Mouse (Mus musculus) stomach, embryonic 15.5 days (tissue): Measurements from ENCODE around the gene Samsn1. TPM values are rescaled to one million over a fixed set of nuclear protein-coding genes. Genes with fewer than 3 reads are reported as not detected.
A peak's percentile ranks its signal among the peaks of the same experiment; 100 is the strongest.

ENCODE experiments used
- ATAC-seq: fragments of 200-750 bp; cut with Nextera tagmentation; 2 replicates; pipeline ENCODE4 v1.8.0; 2017; ENCODE audit warnings: low read depth, moderate number of reproducible peaks, moderate TSS enrichment; ENCODE audit not compliant: insufficient read depth, low FRiP score
- H3K27ac ChIP-seq: fragments of 300-500 bp; sonication (generic); 2 replicates; pipeline ENCODE4 v1.5.1; 2015; ENCODE audit warnings: mild to moderate bottlenecking, inconsistent platforms
- H3K27me3 ChIP-seq: fragments of 300-500 bp; sonication (generic); replicated peaks from 2 replicates; pipeline ENCODE4 v1.6.1; 2015; ENCODE audit warnings: inconsistent platforms
- H3K36me3 ChIP-seq: fragments of 300-500 bp; sonication (generic); 2 replicates; pipeline ENCODE4 v1.6.1; 2015; ENCODE audit warnings: inconsistent platforms
- H3K4me1 ChIP-seq: fragments of 300-500 bp; sonication (generic); 2 replicates; pipeline ENCODE4 v1.6.1; 2015; ENCODE audit warnings: inconsistent platforms
- H3K4me2 ChIP-seq: fragments of 300-500 bp; sonication (generic); 2 replicates; pipeline ENCODE4 v1.6.1; 2015; ENCODE audit warnings: mild to moderate bottlenecking, inconsistent platforms
- H3K4me3 ChIP-seq: fragments of 300-500 bp; sonication (generic); replicated peaks from 2 replicates; pipeline ENCODE4 v1.5.1; 2015; ENCODE audit warnings: inconsistent platforms
- H3K9ac ChIP-seq: fragments of 300-500 bp; sonication (generic); 2 replicates; pipeline ENCODE4 v1.6.1; 2015; ENCODE audit warnings: inconsistent platforms
- H3K9me3 ChIP-seq: fragments of 300-500 bp; sonication (generic); 2 replicates; pipeline ENCODE4 v1.6.1; 2016; ENCODE audit warnings: inconsistent platforms
- WGBS: fragments of 180-500 bp; shearing (Covaris S2); methylation state at CpG from one replicate; pipeline ENCODE4 v1.1.7; 2015; 5-methylcytosine and 5-hydroxymethylcytosine counted together
- polyA plus RNA-seq: library from polyadenylated mRNA; unstranded; fragments of >200 nt; fragmentation: Nextera tagmentation; extraction: Ambion mirVana; gene quantifications from 2 replicates; pipeline ENCODE4 v1.2.1, GENCODE M21; 2015

Samsn1 gene
- polyA plus RNA-seq, 1 experiment from 2014 or later, result 3.7 TPM

DNA sequence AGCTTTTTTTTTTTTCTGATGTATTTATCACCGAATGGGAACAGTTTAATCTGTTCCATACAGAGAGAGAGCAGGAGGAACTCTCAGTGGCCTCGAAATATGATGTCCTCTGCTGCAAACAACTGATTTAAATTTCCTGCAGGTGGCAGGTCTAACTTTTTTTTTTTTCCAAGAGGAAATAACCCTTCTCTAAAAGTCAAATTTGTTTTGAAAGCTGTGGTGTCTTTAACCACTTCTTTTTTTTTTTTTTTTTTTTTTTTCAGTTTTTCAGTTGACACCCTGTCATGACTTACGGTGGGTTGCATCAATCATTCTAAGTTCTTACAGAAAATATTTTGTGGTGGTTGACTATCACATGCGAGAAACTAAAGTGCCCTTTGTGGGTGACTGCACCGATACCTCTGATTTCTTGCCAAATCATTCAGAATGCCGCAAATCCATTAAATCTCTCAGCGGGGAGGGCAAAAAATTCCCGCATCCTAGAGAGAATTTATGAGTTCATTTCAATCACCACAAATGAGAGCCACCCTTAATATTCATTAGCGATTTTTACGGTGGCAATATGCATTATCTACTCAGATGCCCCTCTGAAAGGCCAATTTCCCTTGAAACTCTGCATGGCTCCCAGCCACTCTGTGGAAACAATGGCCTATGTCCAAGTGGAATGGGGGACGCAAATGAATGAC, 92.4 kb downstream of the Samsn1 start:
- Histone ChIP-seq H3K27ac (no peak overlapping the region), H3K4me1 (no peaks in the 10 kb centered on the region), H3K36me3 (no peaks in the 10 kb centered on the region), H3K27me3 (no peaks in the 10 kb centered on the region), H3K4me3 (no peak overlapping the region), H3K9ac (no peak overlapping the region), H3K9me3 (no peaks in the 10 kb centered on the region), H3K4me2 (no peak overlapping the region)
- ATAC-seq, result no peak
- WGBS, result 83% methylated on average over 11 of the region's 11 CpGs

DNA sequence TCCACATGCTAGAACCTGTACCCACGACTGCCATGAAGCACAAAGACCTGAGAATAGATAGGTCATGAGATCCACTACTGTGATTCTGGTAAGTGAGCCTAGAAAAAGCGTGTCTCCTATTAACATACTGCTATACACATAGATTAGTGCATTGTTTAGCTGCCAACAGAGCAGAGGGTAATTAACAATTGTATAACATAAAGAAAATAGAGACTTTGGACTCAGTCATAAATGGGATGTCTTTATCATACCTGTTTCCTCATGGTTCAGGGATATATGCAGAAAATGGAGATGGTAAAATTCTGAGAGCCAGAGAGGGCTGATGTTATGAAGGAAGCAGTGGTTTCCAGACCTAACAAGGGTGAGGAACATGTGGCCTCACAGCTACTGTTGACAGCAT, 95.6 kb downstream of the Samsn1 start:
- Histone ChIP-seq H3K36me3 (no peaks in the 10 kb centered on the region), H3K27me3 (no peaks in the 10 kb centered on the region), H3K9ac (no peak overlapping the region), H3K27ac (no peak overlapping the region), H3K4me2 (no peak overlapping the region), H3K4me1 (no peaks in the 10 kb centered on the region), H3K4me3 (no peak overlapping the region), H3K9me3 (no peaks in the 10 kb centered on the region)
- WGBS, result 73% methylated on average over 2 of the region's 2 CpGs
- no peak for ATAC-seq

GRCm38 (mm10) chr16:75920870-75921269, 101.2 kb downstream of the Samsn1 start:
- Histone ChIP-seq H3K4me1 (no peaks in the 10 kb centered on the region), H3K36me3 (no peaks in the 10 kb centered on the region), H3K4me2 (no peak overlapping the region), H3K9ac (no peak overlapping the region), H3K27me3 (no peaks in the 10 kb centered on the region), H3K4me3 (no peak overlapping the region), H3K9me3 (no peaks in the 10 kb centered on the region), H3K27ac (no peak overlapping the region)
- no peak for ATAC-seq
- WGBS, result 74% methylated on average over 4 of the region's 4 CpGs

DNA sequence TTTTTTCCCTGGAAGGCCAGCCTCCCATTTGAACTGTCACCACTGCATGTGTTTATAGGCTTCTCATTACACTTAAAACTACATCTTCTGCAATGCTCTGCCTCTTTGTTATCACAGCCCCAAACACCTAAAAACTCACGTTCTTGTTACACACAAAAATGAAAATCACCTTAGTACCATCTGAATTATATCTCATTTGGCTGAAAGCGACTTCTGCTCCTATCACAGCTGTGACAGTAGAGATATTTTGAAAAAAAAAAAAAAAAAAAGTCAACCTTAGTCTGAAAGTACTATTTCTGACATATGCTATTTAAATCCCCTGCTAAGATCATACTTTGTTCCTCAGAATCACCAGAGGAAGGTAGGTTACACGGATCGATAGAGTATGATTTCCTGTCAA, 102.8 kb downstream of the Samsn1 start:
- Histone ChIP-seq H3K9ac (no peak overlapping the region), H3K27ac (no peak overlapping the region), H3K4me3 (no peak overlapping the region), H3K4me2 (no peak overlapping the region), H3K27me3 (no peaks in the 10 kb centered on the region), H3K4me1 (no peaks in the 10 kb centered on the region), H3K9me3 (no peaks in the 10 kb centered on the region), H3K36me3 (no peaks in the 10 kb centered on the region)
- ATAC-seq, result no peak
- WGBS, result 89% methylated on average over 4 of the region's 4 CpGs

DNA sequence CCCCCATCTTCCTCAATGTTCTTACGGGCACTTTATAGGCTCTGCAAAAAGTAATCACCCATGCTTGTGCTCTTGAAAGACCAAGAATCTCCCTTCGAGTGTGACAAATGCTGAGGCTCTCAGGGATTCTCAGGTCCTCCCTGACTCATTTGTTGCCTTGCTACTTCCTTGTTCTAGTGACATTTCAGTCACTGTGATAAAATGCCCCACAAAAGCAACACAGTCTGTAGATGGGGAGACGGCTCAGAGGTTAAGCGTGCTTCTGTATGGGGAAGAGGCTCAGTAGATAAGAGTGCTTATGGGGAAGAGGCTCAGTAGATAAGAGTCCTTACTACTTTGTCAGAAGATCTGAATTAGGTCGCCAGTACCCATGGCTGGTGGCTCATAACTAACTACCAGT, 104.4 kb downstream of the Samsn1 start:
- Histone ChIP-seq H3K9me3 (no peaks in the 10 kb centered on the region), H3K27me3 (no peaks in the 10 kb centered on the region), H3K9ac (no peak overlapping the region), H3K4me3 (no peak overlapping the region), H3K4me1 (no peaks in the 10 kb centered on the region), H3K4me2 (no peak overlapping the region), H3K27ac (no peak overlapping the region), H3K36me3 (no peaks in the 10 kb centered on the region)
- WGBS, result 78% methylated on average over 5 of the region's 5 CpGs
- peak; percentile 75; the same call in 1 of the 2 replicates for ATAC-seq

DNA sequence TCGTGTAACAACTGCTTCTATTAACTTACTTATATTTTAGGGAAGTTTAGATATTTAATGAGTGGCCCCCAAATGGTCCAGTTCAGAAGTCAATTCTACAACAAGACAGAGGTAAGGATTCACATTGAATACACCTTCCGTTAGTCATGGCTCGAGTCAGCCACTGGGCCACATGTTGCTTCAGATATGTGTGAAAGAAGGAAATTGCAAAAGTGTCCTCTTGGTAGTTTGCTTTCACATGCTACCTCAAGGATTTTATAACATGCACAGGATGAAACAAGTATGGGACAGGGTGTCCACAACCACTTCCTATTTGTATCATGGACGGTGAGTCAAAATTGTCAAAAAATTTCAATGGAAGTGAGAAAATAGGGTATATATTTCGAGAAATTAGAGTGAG, 110.0 kb downstream of the Samsn1 start:
- Histone ChIP-seq H3K9ac (no peak overlapping the region), H3K9me3 (no peaks in the 10 kb centered on the region), H3K4me3 (no peak overlapping the region), H3K27ac (no peak overlapping the region), H3K36me3 (no peaks in the 10 kb centered on the region), H3K4me2 (no peak overlapping the region), H3K27me3 (no peaks in the 10 kb centered on the region), H3K4me1 (no peaks in the 10 kb centered on the region)
- WGBS, result 84% methylated on average over 5 of the region's 5 CpGs
- no peak for ATAC-seq

DNA sequence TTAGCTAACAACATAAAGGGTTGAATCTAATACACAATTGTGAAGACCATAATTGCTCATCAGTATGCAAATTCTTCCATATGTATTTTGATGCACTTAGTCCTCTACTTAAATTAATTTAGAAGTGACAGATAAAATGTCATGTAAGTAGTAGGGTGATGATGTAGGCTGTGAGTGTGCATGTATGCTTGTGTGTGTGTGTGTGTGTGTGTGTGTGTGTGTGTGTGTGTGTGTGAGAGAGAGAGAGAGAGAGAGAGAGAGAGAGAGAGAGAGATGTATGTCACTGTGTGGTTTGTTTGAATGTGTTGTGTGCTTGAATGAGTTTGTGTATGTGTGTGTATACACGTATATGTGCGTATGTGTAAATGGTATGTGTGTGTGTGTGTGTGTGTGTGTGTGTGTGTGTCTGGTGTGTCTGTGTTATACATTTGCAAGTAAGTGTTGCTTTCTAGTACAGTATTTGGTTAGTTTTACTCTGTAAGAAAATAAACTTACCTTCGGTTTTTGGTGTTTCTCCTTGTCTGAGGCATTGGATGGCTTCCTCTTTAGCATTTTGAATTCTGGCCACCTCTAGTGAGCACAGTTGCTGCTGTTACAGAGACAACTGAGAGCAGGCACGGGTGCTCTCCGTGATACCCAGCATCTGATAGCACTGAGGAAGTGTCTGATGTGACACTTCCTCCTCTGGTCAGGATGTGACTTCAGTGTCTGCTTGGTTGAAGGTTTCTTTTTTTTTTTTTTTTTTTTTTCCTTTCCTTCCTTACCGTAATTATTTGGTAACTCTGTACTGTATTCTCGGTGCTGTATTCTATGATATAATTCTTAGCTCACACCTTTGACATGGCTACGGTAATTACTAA, 113.2 kb downstream of the Samsn1 start:
- Histone ChIP-seq H3K9me3 (no peaks in the 10 kb centered on the region), H3K27me3 (no peaks in the 10 kb centered on the region), H3K36me3 (no peaks in the 10 kb centered on the region), H3K9ac (no peak overlapping the region), H3K27ac (no peak overlapping the region), H3K4me2 (no peak overlapping the region), H3K4me1 (no peaks in the 10 kb centered on the region), H3K4me3 (no peak overlapping the region; the same call in 1 of the 2 replicates)
- 59% methylated on average over 8 of the region's 8 CpGs for WGBS
- peak; percentile 82; the same call in 1 of the 2 replicates for ATAC-seq

DNA sequence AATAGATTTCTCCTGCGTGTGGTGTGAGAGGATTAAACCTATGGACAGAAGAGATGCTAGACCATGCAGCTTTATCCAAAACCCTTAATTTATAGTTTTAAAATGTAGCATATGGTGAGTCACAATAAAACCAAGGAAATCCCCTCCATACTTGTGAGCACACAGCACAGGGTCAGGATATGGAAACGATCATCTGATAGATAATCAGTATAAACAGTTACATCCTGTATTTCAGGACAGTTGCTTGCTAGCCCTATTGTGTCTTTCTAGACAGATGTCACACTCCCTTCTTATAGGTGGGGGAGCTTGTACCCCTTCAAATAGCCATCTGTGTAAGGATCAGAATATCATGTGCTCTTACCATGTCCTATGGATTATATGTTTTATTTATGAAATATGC, 115.3 kb downstream of the Samsn1 start:
- Histone ChIP-seq H3K27me3 (no peaks in the 10 kb centered on the region), H3K9ac (no peak overlapping the region), H3K36me3 (no peaks in the 10 kb centered on the region), H3K4me1 (no peaks in the 10 kb centered on the region), H3K4me2 (no peak overlapping the region), H3K4me3 (no peak overlapping the region), H3K9me3 (no peaks in the 10 kb centered on the region), H3K27ac (no peak overlapping the region)
- ATAC-seq, result no peak
- WGBS, result 61% methylated on average over 2 of the region's 2 CpGs

GRCm38 (mm10) chr16:75906260-75906659, 115.8 kb downstream of the Samsn1 start:
- no peaks in the 10 kb centered on the region for H3K27me3 ChIP-seq
- 94% methylated on average over 1 of the region's 1 CpGs for WGBS
- ATAC-seq, result no peak

GRCm38 (mm10) chr16:75905324-75905723, 116.8 kb downstream of the Samsn1 start:
- ATAC-seq, result no peak
- no peak overlapping the region for H3K9ac ChIP-seq
- WGBS, result 73% methylated on average over 1 of the region's 1 CpGs

More at GRCm38 (mm10) chr16:75906260-75906659, 115.8 kb downstream of the Samsn1 start:
- Histone ChIP-seq H3K4me2 (no peak overlapping the region), H3K9ac (no peak overlapping the region), H3K27ac (no peak overlapping the region), H3K36me3 (no peaks in the 10 kb centered on the region), H3K4me3 (no peak overlapping the region), H3K4me1 (no peaks in the 10 kb centered on the region), H3K9me3 (no peaks in the 10 kb centered on the region)

DNA sequence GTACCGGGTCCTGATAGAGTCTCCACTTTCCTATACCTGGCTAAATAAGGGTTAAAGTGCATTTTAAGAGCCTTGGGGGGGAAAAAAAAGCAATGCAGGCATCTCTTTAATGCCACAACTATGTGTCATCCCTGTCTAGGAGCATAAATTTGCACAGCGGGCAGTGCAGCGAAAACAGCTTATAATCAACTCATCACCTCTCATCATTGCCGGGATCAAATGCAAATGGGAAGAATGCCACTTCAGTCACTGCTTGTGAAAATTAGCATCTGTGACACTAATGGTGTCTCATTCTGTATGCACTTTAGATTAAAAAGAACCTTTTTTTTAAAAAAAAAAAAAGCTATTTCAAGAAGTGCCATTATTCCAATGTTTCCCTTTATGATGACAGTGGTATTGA, 118.0 kb downstream of the Samsn1 start:
- ATAC-seq, result no peak
- Histone ChIP-seq H3K27ac (no peak overlapping the region), H3K9ac (no peak overlapping the region), H3K27me3 (no peaks in the 10 kb centered on the region), H3K4me1 (no peaks in the 10 kb centered on the region), H3K4me2 (no peak overlapping the region), H3K36me3 (no peaks in the 10 kb centered on the region), H3K9me3 (no peaks in the 10 kb centered on the region), H3K4me3 (no peak overlapping the region)
- 88% methylated on average over 4 of the region's 4 CpGs for WGBS

More at GRCm38 (mm10) chr16:75905324-75905723, 116.8 kb downstream of the Samsn1 start:
- no peaks in the 10 kb centered on the region for H3K27me3 ChIP-seq
- H3K4me1 ChIP-seq, result no peaks in the 10 kb centered on the region
- H3K4me2 ChIP-seq, result no peak overlapping the region
- H3K4me3 ChIP-seq, result no peak overlapping the region
- H3K27ac ChIP-seq, result no peak overlapping the region
- H3K36me3 ChIP-seq, result no peaks in the 10 kb centered on the region
- no peaks in the 10 kb centered on the region for H3K9me3 ChIP-seq

- no peaks in the 10 kb centered on the region for H3K36me3 ChIP-seq
- H3K9ac ChIP-seq, result no peak overlapping the region
- H3K9me3 ChIP-seq, result no peaks in the 10 kb centered on the region
- no peaks in the 10 kb centered on the region for H3K27me3 ChIP-seq
- H3K27ac ChIP-seq, result no peak overlapping the region
- H3K4me2 ChIP-seq, result no peak overlapping the region
- ATAC-seq, result no peak
- H3K4me1 ChIP-seq, result no peaks in the 10 kb centered on the region
- 81% methylated on average over 3 of the region's 3 CpGs for WGBS
- H3K4me3 ChIP-seq, result no peak overlapping the region
Measured at GRCm38 (mm10) chr16:75903028-75903427, 119.1 kb downstream of the Samsn1 start.
